Mouse (Mus musculus) liver, postnatal 0 days (tissue): ENCODE results near the gene Gabrp.
A peak's percentile ranks its signal among the peaks of the same experiment; 100 is the strongest.

Experiments used
- CTCF ChIP-seq: sonication (generic); IDR thresholded peaks from 2 replicates; pipeline ENCODE4 v1.5.1; 2016; ENCODE audit warnings: antibody characterized with exemption, low read depth
- EP300 ChIP-seq: IDR thresholded peaks from 2 replicates; pipeline ENCODE4 v1.6.1; 2016; ENCODE audit warnings: antibody characterized with exemption, low read depth, mild to moderate bottlenecking

GRCm38 (mm10) chr11:33570413-33570812 is 8.3 kb downstream of the Gabrp start:
- TF ChIP-seq CTCF (0 out of 2 replicates have a peak, but pooled peaks have one; percentile 6), EP300 (no peak)
